9 mouse cellular contexts compared by ENCODE assay signal in the genomic region with DNA sequence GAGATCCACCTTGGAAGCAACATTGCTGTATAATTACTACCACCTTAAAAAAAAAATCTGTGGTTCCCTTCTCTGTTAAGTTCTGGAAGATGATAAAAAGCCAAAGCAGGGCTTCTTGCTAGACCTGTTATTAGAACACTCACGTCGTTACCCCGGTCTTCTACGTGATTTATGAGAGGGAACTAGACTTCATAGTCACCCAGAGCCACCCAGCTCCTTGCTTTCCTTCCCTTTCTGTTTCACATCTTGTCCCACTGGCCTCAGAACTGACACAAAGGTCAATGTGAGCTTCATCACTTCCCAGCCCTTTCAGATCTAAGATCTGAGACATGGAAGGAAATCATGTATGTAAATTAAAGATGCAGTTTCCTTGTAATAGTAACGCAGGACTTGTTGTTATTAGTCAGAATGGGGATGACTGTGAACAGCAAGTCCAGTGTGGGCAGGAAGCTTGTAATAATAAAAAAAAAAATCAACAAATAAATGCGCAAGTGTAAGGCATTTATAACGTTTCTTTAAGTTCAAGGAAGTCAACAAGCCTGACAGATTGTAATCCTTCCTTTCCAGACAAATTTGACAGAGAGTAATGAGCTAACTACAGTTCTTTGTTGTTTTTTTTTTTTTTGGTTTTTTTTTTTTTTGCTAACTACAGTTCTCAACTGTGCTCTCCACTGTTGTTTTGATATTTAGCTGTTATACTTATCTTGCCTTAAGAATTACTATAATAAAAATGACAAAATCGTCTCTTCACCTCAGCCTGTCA. TPM values are rescaled to one million over a fixed set of nuclear protein-coding genes. Genes with fewer than 3 reads are reported as not detected.
DNase-seq lines count a peak whose midpoint lies in the region; ATAC-seq lines count a peak whose summit lies in the region.
"Had no signal": no experiment of that assay in that cellular context is flagged by ENCODE, and none has a peak within 500 bp of the region (broad histone marks: within the 10 kb centered on the region; RNA-seq: fewer than 3 reads in every experiment).

No protein-coding gene starts in this region.

- peaks cover 13% of the 10 kb centered on the region for H3K36me3 ChIP-seq in forebrain, embryonic 14.5 days (ENCODE audit: control insufficient read depth, insufficient read depth, low read length)
- peaks cover 6% of the 10 kb centered on the region; the same call in 1 of the 2 replicates for H3K36me3 ChIP-seq in forebrain, embryonic 16.5 days (ENCODE audit: control insufficient read depth, insufficient read depth)
- H3K36me3 ChIP-seq in liver, embryonic 16.5 days (ENCODE audit: control insufficient read depth, insufficient read depth): peaks cover 3% of the 10 kb centered on the region

- H3K9ac ChIP-seq in forebrain, embryonic 14.5 days (ENCODE audit: low read length): no peak overlapping the region
- H3K9ac ChIP-seq in forebrain, embryonic 16.5 days (replicated peaks; ENCODE audit: low read depth, low read length): no peak overlapping the region
- no peak overlapping the region for H3K9ac ChIP-seq in liver, embryonic 16.5 days (ENCODE audit: low read depth, low read length)

- no peaks in the 10 kb centered on the region for H3K27me3 ChIP-seq in forebrain, embryonic 14.5 days (replicated peaks; ENCODE audit: control insufficient read depth, insufficient read depth, low read length)
- H3K27me3 ChIP-seq in forebrain, embryonic 16.5 days (replicated peaks; ENCODE audit: control insufficient read depth, insufficient read depth, low read length): 0 out of 2 replicates have a peak, but pooled peaks cover 2% of the 10 kb centered on the region
- H3K27me3 ChIP-seq in liver, embryonic 16.5 days (ENCODE audit: control insufficient read depth, insufficient read depth, low read depth, low read length): no peaks in the 10 kb centered on the region

- H3K27ac ChIP-seq in forebrain, embryonic 14.5 days (ENCODE audit: low read depth, low read length): no peak overlapping the region
- no peak overlapping the region for H3K27ac ChIP-seq in forebrain, embryonic 16.5 days (ENCODE audit: low read length)
- no peak overlapping the region for H3K27ac ChIP-seq in liver, embryonic 16.5 days (ENCODE audit: low read length)

- no peak for ATAC-seq in forebrain, embryonic 14.5 days
- no peak for ATAC-seq in forebrain, embryonic 16.5 days
- peak; percentile 34; the same call in 1 of the 2 replicates for ATAC-seq in granulocyte monocyte progenitor cell, adult 5-6 weeks (replicated peaks; ENCODE audit: poor library complexity, severe bottlenecking)
- no peak for ATAC-seq in liver, embryonic 16.5 days (ENCODE audit: low read depth)

- peaks cover 17% of the 10 kb centered on the region for H3K4me1 ChIP-seq in forebrain, embryonic 14.5 days (ENCODE audit: control insufficient read depth, insufficient read depth, low read length)
- H3K4me1 ChIP-seq in forebrain, embryonic 16.5 days (replicated peaks; ENCODE audit: control insufficient read depth, insufficient read depth, low read length): peaks cover 10% of the 10 kb centered on the region
- H3K4me1 ChIP-seq in liver, embryonic 16.5 days (ENCODE audit: control insufficient read depth, low read depth, low read length): peaks cover 3% of the 10 kb centered on the region

- WGBS in forebrain, embryonic 14.5 days: 63% methylated on average over 8 of the region's 8 CpGs
- 62% methylated on average over 8 of the region's 8 CpGs for WGBS in forebrain, embryonic 16.5 days
- WGBS in liver, embryonic 16.5 days (ENCODE audit: insufficient replicate concordance): 22% methylated on average over 8 of the region's 8 CpGs

- H3K4me2 ChIP-seq in forebrain, embryonic 14.5 days (ENCODE audit: low read length): peak overlapping the region; percentile 67
- H3K4me2 ChIP-seq in forebrain, embryonic 16.5 days (ENCODE audit: low read length): no peak overlapping the region
- peak overlapping the region; percentile 82 for H3K4me2 ChIP-seq in liver, embryonic 16.5 days (ENCODE audit: low read depth, low read length)

- DNase-seq in forebrain, embryonic 14.5 days (ENCODE audit: low spot score): no peak
- peak; percentile 63 for DNase-seq in 416B (ENCODE audit: low read depth)
- no peak for DNase-seq in Muller cell, postnatal 12 days (ENCODE audit: inconsistent ontology term)
- no peak for DNase-seq in cerebellum, adult 9-10 months
- DNase-seq in frontal cortex, postnatal 10 days (ENCODE audit: low spot score in 2 of 2): no peak
- DNase-seq: cerebellum, postnatal 36 days had no signal

- no peaks in the 10 kb centered on the region for H3K9me3 ChIP-seq in forebrain, embryonic 14.5 days (replicated peaks; ENCODE audit: control insufficient read depth, low read length)
- no peaks in the 10 kb centered on the region for H3K9me3 ChIP-seq in forebrain, embryonic 16.5 days (ENCODE audit: control insufficient read depth, low read length)
- no peaks in the 10 kb centered on the region for H3K9me3 ChIP-seq in liver, embryonic 16.5 days (replicated peaks; ENCODE audit: control insufficient read depth, low read length)

- H3K4me3 ChIP-seq in forebrain, embryonic 14.5 days (ENCODE audit: low read depth, low read length): no peak overlapping the region; the same call in 1 of the 2 replicates
- no peak overlapping the region for H3K4me3 ChIP-seq in forebrain, embryonic 16.5 days (replicated peaks; ENCODE audit: low read length)
- H3K4me3 ChIP-seq in liver, embryonic 16.5 days (ENCODE audit: low read depth, low read length): peak overlapping the region; percentile 31

RNA-seq across cellular contexts. Expression of gene Utp6, which starts 1.2 kb away (rescaled TPM):
- 52.1 and 54.2 TPM in 2 replicates for polyA plus RNA-seq in forebrain, embryonic 14.5 days (2014; fragmentation: Nextera tagmentation; extraction: Ambion mirVana)
- 49.8 and 57.3 TPM in 2 replicates for polyA plus RNA-seq in forebrain, embryonic 16.5 days (2015; fragmentation: Nextera tagmentation; extraction: Ambion mirVana)
- total RNA-seq in granulocyte monocyte progenitor cell, adult 5-6 weeks (2014; fragmentation: Nextera tagmentation): 45.4 and 52.5 TPM in 2 replicates
- 102 and 105 TPM in 2 replicates for total RNA-seq in granulocyte monocyte progenitor cell, adult 5-6 weeks (2017)
- polyA plus RNA-seq in liver, embryonic 16.5 days (2015; fragmentation: Nextera tagmentation; extraction: Ambion mirVana): 18.5 and 21.3 TPM in 2 replicates

RNA-seq across cellular contexts. Expression of gene Suz12, which starts 29.5 kb away (rescaled TPM):
- polyA plus RNA-seq in forebrain, embryonic 14.5 days (2014; fragmentation: Nextera tagmentation; extraction: Ambion mirVana): 19.4 and 23.6 TPM in 2 replicates
- polyA plus RNA-seq in forebrain, embryonic 16.5 days (2015; fragmentation: Nextera tagmentation; extraction: Ambion mirVana): 17.5 and 19.2 TPM in 2 replicates
- total RNA-seq in granulocyte monocyte progenitor cell, adult 5-6 weeks (2014; fragmentation: Nextera tagmentation): 79.4 and 102 TPM in 2 replicates
- 81.6 and 97.8 TPM in 2 replicates for total RNA-seq in granulocyte monocyte progenitor cell, adult 5-6 weeks (2017)
- 11.4 and 11.6 TPM in 2 replicates for polyA plus RNA-seq in liver, embryonic 16.5 days (2015; fragmentation: Nextera tagmentation; extraction: Ambion mirVana)
